Mouse (Mus musculus): ENCODE results near the gene Dclre1b.

Dclre1b gene

GRCm38 (mm10) chr3:103766789-103767188 is 42.5 kb downstream of the Dclre1b start:
- DNase-seq, result no peak

DNA sequence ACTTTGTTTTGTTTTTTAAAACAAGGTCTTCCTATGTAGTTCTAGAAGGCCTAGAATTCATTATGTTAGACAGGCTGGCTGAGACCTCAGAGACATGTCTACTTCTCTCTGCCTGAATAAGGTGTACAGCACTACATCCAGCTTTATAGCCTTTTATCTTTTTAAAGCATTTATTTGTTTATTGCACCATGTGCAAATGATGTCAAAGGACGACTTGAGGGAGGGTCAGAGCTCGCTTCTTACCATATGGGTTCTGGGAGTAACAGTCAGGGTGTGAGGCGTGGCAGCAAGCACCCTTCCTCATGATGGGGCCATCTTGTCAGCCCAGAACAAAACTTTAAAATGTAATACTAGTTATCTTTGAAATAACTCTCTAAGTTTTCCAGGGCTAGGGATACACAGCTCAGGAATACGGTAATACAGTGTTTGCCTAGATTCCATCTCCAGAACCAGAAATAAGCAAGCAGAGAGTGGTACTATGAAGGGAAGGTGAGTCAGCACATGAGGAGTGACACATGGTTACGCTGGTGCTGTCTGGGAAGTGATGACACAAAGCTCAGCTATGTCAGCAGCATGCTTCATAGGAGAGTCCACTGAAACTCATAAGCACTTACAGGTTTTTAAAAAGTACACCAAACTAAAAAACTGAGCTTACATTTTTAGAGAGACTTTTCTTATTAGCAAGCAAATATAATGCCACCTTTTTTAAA is 49.8 kb downstream of the Dclre1b start:
- no peak for DNase-seq

DNA sequence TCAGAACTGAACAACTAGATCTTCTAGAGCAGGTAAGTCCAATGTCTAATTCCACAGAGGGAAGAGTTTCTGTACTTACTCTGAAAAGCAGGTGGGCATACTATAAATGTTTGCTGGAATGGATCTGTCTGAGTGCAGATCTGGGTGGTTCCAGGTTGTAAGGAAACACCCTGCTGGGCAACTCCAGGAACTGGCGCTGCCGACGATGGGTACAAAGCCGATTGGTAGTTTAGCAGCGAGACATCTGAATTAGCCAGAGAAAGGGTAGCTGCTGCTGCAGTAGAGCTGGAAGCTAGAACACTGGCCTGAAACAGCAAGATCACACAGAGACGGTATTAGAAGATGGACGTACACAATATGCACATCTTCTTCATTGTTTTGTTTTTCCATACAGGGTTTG is 50.8 kb downstream of the Dclre1b start:
- no peak for DNase-seq

DNA sequence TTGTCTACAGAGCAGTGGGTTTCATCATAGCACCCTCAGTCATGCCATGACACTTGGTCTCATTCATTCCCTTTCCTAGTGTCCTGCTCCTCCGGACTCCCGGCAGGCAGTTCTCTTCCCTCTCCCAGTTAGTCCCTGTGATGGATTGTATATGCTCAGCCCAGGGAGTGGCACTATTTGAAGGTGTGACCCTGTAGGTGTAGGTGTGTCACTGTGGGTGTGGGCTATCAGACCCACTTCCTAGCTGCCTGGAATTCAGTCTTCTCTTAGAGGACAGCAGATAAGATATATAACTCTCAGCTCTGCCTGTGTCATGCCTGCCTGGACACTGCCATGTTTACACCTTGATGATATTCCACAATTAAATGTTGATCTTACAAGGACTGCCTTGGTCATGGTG is 52.3 kb downstream of the Dclre1b start:
- DNase-seq, result no peak

- DNase-seq, result no peak
Observed at GRCm38 (mm10) chr3:103755351-103755750, 53.9 kb downstream of the Dclre1b start.

DNA sequence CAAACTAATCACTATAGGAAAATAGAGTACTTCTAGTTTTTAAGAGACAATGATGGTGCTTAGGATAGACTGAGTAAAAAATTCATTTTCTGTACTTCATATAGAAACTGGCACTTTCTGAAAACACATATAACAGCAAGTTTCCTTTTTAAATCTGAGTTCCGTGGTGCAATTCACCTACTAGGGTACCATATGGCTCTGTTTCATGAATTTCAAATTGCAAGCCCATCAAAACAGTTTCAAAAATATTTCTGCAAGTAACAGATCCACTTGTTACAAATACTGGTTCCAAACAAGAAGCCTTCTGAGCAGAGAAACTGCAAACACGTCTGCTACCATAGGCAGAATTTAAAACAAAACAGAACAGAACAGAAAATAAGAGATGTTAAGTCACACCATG is 57.7 kb downstream of the Dclre1b start:
- DNase-seq, result no peak
